Mouse (Mus musculus): ENCODE measurements around the gene 4930503B20Rik. TPM values are rescaled to one million over a fixed set of nuclear protein-coding genes. Genes with fewer than 3 reads are reported as not detected.

4930503B20Rik gene
- polyA plus RNA-seq, 1 experiment from 2014 or later, result not detected

GRCm38 (mm10) chr3:146599198-146599900 is 51.8 kb downstream of the 4930503B20Rik start:
- Histone ChIP-seq H3K9me3 (ENCODE audit: low read length) (no peaks in the 10 kb centered on the region), H3K27me3 (ENCODE audit: insufficient read depth, low read length) (no peaks in the 10 kb centered on the region), H3K4me1 (ENCODE audit: insufficient read depth) (peaks cover 1% of the 10 kb centered on the region), H3K36me3 (replicated peaks; ENCODE audit: insufficient read depth, low read length) (no peaks in the 10 kb centered on the region), H3K4me2 (ENCODE audit: low read depth, low read length) (peak overlapping the region; percentile 67), H3K27ac (ENCODE audit: low read depth) (peak overlapping the region; percentile 95), H3K4me3 (ENCODE audit: low read depth, low read length) (peak overlapping the region; percentile 33), H3K9ac (replicated peaks) (peak overlapping the region; percentile 58)
- no peak for ATAC-seq
- DNase-seq, result no peak
- 78% methylated on average over 6 of the region's 6 CpGs for WGBS (ENCODE audit: insufficient replicate concordance)
- no peak for TF ChIP-seq CTCF (IDR thresholded peaks at IDR 0.05; ENCODE audit: low read depth)
- TF ChIP-seq EP300 (IDR thresholded peaks at IDR 0.05; ENCODE audit: low read depth), result no peak

DNA sequence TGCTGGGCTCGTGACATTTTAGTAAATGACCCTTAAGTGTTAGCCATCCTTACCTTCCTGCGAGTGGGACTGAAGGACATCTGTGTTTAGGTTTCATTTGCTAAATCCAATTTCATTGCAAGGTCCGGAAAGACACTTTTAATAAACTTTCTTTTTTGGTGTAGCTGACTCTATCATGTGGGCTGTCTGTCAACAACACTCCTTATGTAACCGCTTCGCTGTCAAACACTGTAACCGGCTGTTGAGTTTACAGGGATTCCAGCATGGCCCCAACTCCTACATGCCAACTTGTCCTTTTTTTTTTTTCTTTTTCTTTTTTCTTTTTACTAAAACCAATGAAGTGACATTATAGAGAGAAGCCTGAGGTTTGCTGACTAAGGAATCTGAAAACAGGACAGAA is 52.7 kb downstream of the 4930503B20Rik start:
- H3K36me3 ChIP-seq (replicated peaks; ENCODE audit: insufficient read depth, low read length), result no peaks in the 10 kb centered on the region
- WGBS (ENCODE audit: insufficient replicate concordance), result 67% methylated on average over 6 of the region's 6 CpGs
- ATAC-seq (no peak), DNase-seq (no peak)
- no peaks in the 10 kb centered on the region for H3K27me3 ChIP-seq (ENCODE audit: insufficient read depth, low read length)
- H3K4me3 ChIP-seq (ENCODE audit: low read depth, low read length), result peak overlapping the region; percentile 33
- H3K27ac ChIP-seq (ENCODE audit: low read depth), result peak overlapping the region; percentile 95
- H3K4me1 ChIP-seq (ENCODE audit: insufficient read depth), result peaks cover 6% of the 10 kb centered on the region
- TF ChIP-seq EP300 (IDR thresholded peaks at IDR 0.05; ENCODE audit: low read depth) (no peak), CTCF (IDR thresholded peaks at IDR 0.05; ENCODE audit: low read depth) (no peak)
- peak overlapping the region; percentile 58 for H3K9ac ChIP-seq (replicated peaks)
- H3K9me3 ChIP-seq (ENCODE audit: low read length), result no peaks in the 10 kb centered on the region
- H3K4me2 ChIP-seq (ENCODE audit: low read depth, low read length), result peak overlapping the region; percentile 67

DNA sequence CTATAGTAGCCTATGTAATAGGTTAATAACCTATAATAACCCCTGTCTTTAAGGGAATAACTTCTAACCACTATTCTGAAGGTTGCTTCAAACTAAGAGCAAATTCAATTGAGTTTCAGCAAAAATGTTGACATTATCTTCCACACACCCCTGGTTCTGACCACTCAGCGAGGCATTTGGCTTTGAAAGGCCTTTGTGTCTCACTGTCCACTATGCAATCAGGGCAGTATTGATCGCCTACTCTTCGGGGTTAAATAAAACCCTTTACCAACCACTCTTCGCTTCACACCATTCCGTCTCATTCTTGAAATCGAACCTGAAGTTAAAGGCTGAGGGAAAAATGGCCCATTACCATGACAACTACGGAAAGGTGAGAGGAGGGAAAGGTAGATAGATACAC is 54.3 kb downstream of the 4930503B20Rik start:
- Histone ChIP-seq H3K4me3 (ENCODE audit: low read depth, low read length) (peak overlapping the region; percentile 33), H3K27ac (ENCODE audit: low read depth) (peak overlapping the region; percentile 95), H3K27me3 (ENCODE audit: insufficient read depth, low read length) (no peaks in the 10 kb centered on the region), H3K4me1 (ENCODE audit: insufficient read depth) (peaks cover 6% of the 10 kb centered on the region), H3K36me3 (replicated peaks; ENCODE audit: insufficient read depth, low read length) (no peaks in the 10 kb centered on the region), H3K4me2 (ENCODE audit: low read depth, low read length) (peak overlapping the region; percentile 67), H3K9ac (replicated peaks) (peak overlapping the region; percentile 58), H3K9me3 (ENCODE audit: low read length) (no peaks in the 10 kb centered on the region)
- ATAC-seq (peak; percentile 81), DNase-seq (peak; percentile 39)
- 62% methylated on average over 7 of the region's 7 CpGs for WGBS (ENCODE audit: insufficient replicate concordance)
- TF ChIP-seq EP300 (IDR thresholded peaks at IDR 0.05; ENCODE audit: low read depth) (peak; percentile 25; the same call in 1 of the 2 replicates), CTCF (IDR thresholded peaks at IDR 0.05; ENCODE audit: low read depth) (no peak)

DNA sequence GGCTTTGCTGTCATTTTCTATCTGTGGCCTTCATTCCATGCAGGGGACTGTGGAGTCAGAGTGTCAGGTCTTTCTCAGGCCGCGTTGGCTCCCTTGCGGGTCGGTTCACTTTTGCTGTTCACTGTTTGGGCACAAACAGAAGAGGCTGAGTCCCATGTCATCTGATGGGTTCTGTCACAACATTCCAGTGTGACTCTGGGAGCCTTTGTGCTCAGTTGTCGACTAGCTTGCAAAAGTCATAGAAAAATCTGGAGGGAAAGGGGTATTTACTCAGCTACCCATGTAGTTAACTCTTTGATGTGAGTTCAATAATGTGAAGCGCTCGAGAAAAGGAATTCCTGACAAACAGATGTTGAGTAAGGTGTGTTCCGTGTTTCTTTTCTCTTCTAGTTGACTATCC is 54.7 kb downstream of the 4930503B20Rik start:
- H3K27ac ChIP-seq (ENCODE audit: low read depth), result peak overlapping the region; percentile 95
- TF ChIP-seq CTCF (IDR thresholded peaks at IDR 0.05; ENCODE audit: low read depth), result no peak
- TF ChIP-seq EP300 (IDR thresholded peaks at IDR 0.05; ENCODE audit: low read depth), result no peak

DNA sequence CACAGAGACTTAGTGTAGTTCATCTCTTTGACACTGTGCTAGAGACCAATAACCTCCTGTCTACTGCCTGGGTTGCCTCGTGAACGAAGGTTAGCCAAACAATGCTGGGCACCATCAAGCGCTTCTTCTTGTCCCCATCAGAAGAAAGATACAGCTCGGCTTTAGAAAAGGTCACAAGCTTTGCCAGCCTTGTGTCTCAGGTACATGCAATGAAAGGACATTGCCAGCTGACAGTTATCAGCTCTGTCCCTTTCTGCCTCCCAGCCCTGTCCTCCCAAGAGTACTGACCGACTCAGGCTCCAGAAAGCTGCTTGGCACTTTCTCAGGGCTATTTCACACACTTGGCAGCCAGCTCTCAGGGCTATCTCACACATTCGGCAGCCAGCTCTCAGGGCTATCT is 55.7 kb downstream of the 4930503B20Rik start:
- H3K9ac ChIP-seq (replicated peaks), result peak overlapping the region; percentile 46
- H3K4me3 ChIP-seq (ENCODE audit: low read depth, low read length), result no peak overlapping the region
- H3K27ac ChIP-seq (ENCODE audit: low read depth), result peak overlapping the region; percentile 95
- H3K36me3 ChIP-seq (replicated peaks; ENCODE audit: insufficient read depth, low read length), result no peaks in the 10 kb centered on the region
- ATAC-seq (no peak), DNase-seq (no peak)
- peaks cover 6% of the 10 kb centered on the region for H3K4me1 ChIP-seq (ENCODE audit: insufficient read depth)
- no peak for TF ChIP-seq EP300 (IDR thresholded peaks at IDR 0.05; ENCODE audit: low read depth)
- no peak for TF ChIP-seq CTCF (IDR thresholded peaks at IDR 0.05; ENCODE audit: low read depth)
- WGBS (ENCODE audit: insufficient replicate concordance), result 67% methylated on average over 6 of the region's 6 CpGs
- H3K27me3 ChIP-seq (ENCODE audit: insufficient read depth, low read length), result no peaks in the 10 kb centered on the region
- peak overlapping the region; percentile 44 for H3K4me2 ChIP-seq (ENCODE audit: low read depth, low read length)
- no peaks in the 10 kb centered on the region for H3K9me3 ChIP-seq (ENCODE audit: low read length)

More for the DNA sequence above, 54.7 kb downstream of the 4930503B20Rik start:
- Histone ChIP-seq H3K27me3 (ENCODE audit: insufficient read depth, low read length) (no peaks in the 10 kb centered on the region), H3K4me2 (ENCODE audit: low read depth, low read length) (peak overlapping the region; percentile 67), H3K4me1 (ENCODE audit: insufficient read depth) (peaks cover 6% of the 10 kb centered on the region), H3K9me3 (ENCODE audit: low read length) (no peaks in the 10 kb centered on the region), H3K9ac (replicated peaks) (peak overlapping the region; percentile 18; the same call in 1 of the 2 replicates), H3K36me3 (replicated peaks; ENCODE audit: insufficient read depth, low read length) (no peaks in the 10 kb centered on the region), H3K4me3 (ENCODE audit: low read depth, low read length) (no peak overlapping the region)
- DNase-seq (no peak), ATAC-seq (peak; percentile 52)
- 65% methylated on average over 8 of the region's 8 CpGs for WGBS (ENCODE audit: insufficient replicate concordance)

Other genes starting within 250 kb of the 4930503B20Rik start
- gene Ssx2ip, start 246.7 kb downstream of the 4930503B20Rik start, polyA plus RNA-seq (2015; fragmentation: Nextera tagmentation; extraction: Ambion mirVana), result 19.3 and 22.4 TPM in 2 replicates
- 8.3 and 9.9 TPM in 2 replicates for gene Ctbs, start 201.5 kb downstream of the 4930503B20Rik start, polyA plus RNA-seq (2015; fragmentation: Nextera tagmentation; extraction: Ambion mirVana)
- 0.62 and 1.5 TPM in 2 replicates for gene Spata1, start 151.6 kb downstream of the 4930503B20Rik start, polyA plus RNA-seq (2015; fragmentation: Nextera tagmentation; extraction: Ambion mirVana)
- gene Gng5, start 151.5 kb downstream of the 4930503B20Rik start, polyA plus RNA-seq (2015; fragmentation: Nextera tagmentation; extraction: Ambion mirVana), result 764 and 778 TPM in 2 replicates
- gene Rpf1, start 129.9 kb downstream of the 4930503B20Rik start, polyA plus RNA-seq (2015; fragmentation: Nextera tagmentation; extraction: Ambion mirVana), result 24.0 and 24.6 TPM in 2 replicates
- 213 and 245 TPM in 2 replicates for gene Uox, start 80.9 kb downstream of the 4930503B20Rik start, polyA plus RNA-seq (2015; fragmentation: Nextera tagmentation; extraction: Ambion mirVana)
- 3.9 and 4.0 TPM in 2 replicates for gene Dnase2b, start 35.7 kb downstream of the 4930503B20Rik start, polyA plus RNA-seq (2015; fragmentation: Nextera tagmentation; extraction: Ambion mirVana)
- gene Samd13, start 34.3 kb upstream of the 4930503B20Rik start, polyA plus RNA-seq (2015; fragmentation: Nextera tagmentation; extraction: Ambion mirVana), result 0.11 TPM in 1 of 2 replicates, not detected in the other
- 14.1 and 15.4 TPM in 2 replicates for gene Prkacb, start 161.7 kb upstream of the 4930503B20Rik start, polyA plus RNA-seq (2015; fragmentation: Nextera tagmentation; extraction: Ambion mirVana)
- 0.52 and 0.79 TPM in 2 replicates for gene Ttll7, start 201.1 kb upstream of the 4930503B20Rik start, polyA plus RNA-seq (2015; fragmentation: Nextera tagmentation; extraction: Ambion mirVana)

Data from liver, postnatal 0 days (tissue).